Mouse (Mus musculus) heart, postnatal 14 days (tissue): Measurements from ENCODE around the gene Cyp4f14. TPM values are rescaled to one million over a fixed set of nuclear protein-coding genes. Genes with fewer than 3 reads are reported as not detected.

Experiments
- DNase-seq, 2 experiments: peaks; one replicate each; pipeline ENCODE4 v3.0.0; 2021 to 2022
- intact Hi-C: fragments of 180-260 bp; cut with DNase I; formaldehyde crosslinking; loops from one replicate; pipeline ENCODE4 v1.15.1; 2025
- long read RNA-seq, 2 experiments: library from polyadenylated mRNA; stranded (forward); transcript quantifications; one replicate each; pipeline ENCODE4 v2.0.0; 2021
- total RNA-seq, 2 experiments: library from RNA; stranded (reverse); gene quantifications; 2 replicates each; pipeline ENCODE4 v1.2.3; 2021

The Cyp4f14 gene
- total RNA-seq = not detected
- long read RNA-seq, experiment 1 = 0 reads
- long read RNA-seq, experiment 2 = 0 reads

DNA sequence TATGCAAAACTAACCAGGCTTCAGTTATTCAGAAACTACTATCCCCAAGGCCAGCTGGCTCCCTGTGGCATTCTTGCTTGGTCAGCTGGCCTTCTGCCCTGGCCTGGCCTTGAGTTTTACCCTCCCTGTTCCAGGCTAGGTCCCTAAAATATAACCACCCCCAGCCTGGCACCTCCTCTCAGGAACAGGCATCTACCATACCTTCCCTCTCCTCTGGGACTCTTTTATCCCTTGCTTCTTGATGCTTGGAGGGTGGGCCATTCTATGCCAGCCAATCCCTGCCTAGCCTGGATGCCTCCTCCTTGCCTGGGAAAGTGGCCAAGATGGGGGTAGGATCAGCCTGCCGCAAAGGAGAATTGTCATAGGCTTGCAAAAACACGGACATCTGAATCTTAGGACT lies at the start of gene Cyp4f14:
TSS of gene Cyp4f14 (minus strand) at position 212 of the 400 bp plus-strand sequence.
- DNase-seq = peak; percentile 8 to 43
- intact Hi-C loops = no loop called here

GRCm38 (mm10) chr17:32965623-32966290 lies 48.6 kb upstream of the Cyp4f14 start, which contains the start of gene Zfp472:
Gene Zfp472 (plus strand): TSS chr17:32965814.
- peak; percentile 84 to 93 for DNase-seq
- intact Hi-C loops = no loop called here

- DNase-seq = peak in 1 of 2 experiments; percentile 21
- intact Hi-C loops = no loop called here
These were observed 48.1 kb upstream of the Cyp4f14 start for GRCm38 (mm10) chr17:32965253-32965622.

GRCm38 (mm10) chr17:32951441-32951840 lies 34.3 kb upstream of the Cyp4f14 start:
- DNase-seq = peak; percentile 86 to 92
- intact Hi-C loops = loop anchor here (2.0 to 5.0 kb wide), 4 partner anchors 47 to 314 kb away; no protein-coding TSS in a partner anchor

- no peak for DNase-seq
- intact Hi-C loops = loop anchor here (2.0 to 5.0 kb wide), 4 partner anchors 46 to 314 kb away; no protein-coding TSS in a partner anchor
These were observed 33.9 kb upstream of the Cyp4f14 start for GRCm38 (mm10) chr17:32951006-32951405.

DNA sequence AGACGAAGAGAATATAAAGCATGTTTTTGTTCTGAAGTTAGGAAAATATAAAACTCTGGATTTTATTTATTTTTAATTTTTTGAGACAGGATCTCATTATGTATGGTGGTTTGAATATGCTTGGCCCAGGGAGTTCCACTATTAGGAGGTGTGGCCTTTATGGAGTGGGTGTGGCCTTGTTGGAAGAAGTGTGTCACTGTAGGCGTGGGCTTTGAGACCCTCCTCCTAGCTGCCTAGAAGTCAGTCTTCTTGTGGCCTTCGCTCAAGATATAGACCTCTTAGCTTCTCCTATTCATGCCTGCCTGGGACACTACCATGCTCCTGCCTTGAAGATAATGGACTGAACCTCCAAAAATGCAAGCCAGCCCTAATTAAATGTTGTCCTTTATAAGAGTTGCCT lies 33.0 kb upstream of the Cyp4f14 start:
- DNase-seq = no peak
- intact Hi-C loops = loop anchor here (2.0 to 5.0 kb wide), 4 partner anchors 45 to 313 kb away; no protein-coding TSS in a partner anchor

GRCm38 (mm10) chr17:32947215-32947914 lies 30.2 kb upstream of the Cyp4f14 start, which contains the start of gene Cyp4f13:
Gene Cyp4f13 (minus strand): TSS chr17:32947402.
- intact Hi-C loops = loop anchor here (5.0 kb wide), 1 partner anchor 55 kb away; the partner anchor contains the start of gene Zfp870
- peak; percentile 99 to 100 for DNase-seq

DNA sequence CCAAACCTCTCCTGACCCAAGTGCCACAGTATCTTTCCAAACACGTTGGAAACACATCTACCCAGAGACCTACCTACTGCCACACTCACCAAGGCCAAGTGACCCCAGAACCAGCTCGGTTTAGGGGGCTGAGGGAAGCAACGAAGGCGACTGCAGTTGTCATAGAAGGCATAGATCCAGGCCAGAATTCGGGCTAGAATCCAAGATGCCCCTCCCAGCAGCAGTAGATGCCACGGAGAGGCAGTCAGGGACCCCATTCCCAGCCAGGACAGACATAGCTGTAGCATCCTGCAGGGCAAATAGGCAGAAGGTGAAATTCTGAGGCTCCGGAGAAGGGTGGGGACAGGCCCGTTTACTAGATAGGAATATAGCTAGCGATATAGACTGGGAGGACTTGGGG lies 29.6 kb upstream of the Cyp4f14 start:
- DNase-seq = peak; percentile 13 to 25
- intact Hi-C loops = loop anchor here (5.0 kb wide), 1 partner anchor 54 kb away; the partner anchor contains the start of gene Zfp870

- intact Hi-C loops = loop anchor here (5.0 kb wide), 1 partner anchor 52 kb away; the partner anchor contains the start of gene Zfp870
These were observed 27.4 kb upstream of the Cyp4f14 start for GRCm38 (mm10) chr17:32944402-32945035.

GRCm38 (mm10) chr17:32943661-32944060 lies 26.5 kb upstream of the Cyp4f14 start:
- no peak for DNase-seq
- intact Hi-C loops = no loop called here

More at GRCm38 (mm10) chr17:32944402-32945035, 27.4 kb upstream of the Cyp4f14 start:
- DNase-seq = no peak

DNA sequence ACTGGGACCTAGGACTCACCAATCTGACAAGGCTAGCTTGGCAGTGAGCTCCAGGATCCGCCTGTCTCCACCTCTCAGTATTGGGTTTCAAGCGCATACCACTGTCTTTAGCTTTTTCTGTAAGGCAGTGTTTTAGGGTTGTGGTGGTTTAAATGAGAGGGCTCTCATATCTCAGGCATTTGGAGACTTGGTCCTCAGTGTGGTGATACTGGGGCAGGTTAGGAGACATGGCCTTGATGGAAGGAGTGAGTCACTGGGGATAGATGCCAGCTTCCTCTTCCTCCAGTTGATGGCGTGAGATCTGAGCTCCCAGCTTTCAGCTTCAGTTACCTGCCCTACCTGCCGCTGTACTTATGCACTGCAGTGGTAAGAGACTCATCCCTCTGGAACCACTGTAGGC lies 22.7 kb upstream of the Cyp4f14 start:
- DNase-seq = no peak
- intact Hi-C loops = loop anchor here (2.0 kb wide), 1 partner anchor 15 kb away; no protein-coding TSS in a partner anchor

GRCm38 (mm10) chr17:32927803-32928202 lies 10.7 kb upstream of the Cyp4f14 start:
- no peak for DNase-seq
- intact Hi-C loops = no loop called here

GRCm38 (mm10) chr17:32924658-32925312 lies 7.6 kb upstream of the Cyp4f14 start:
- intact Hi-C loops = loop anchor here (2.0 kb wide), 1 partner anchor 16 kb away; no protein-coding TSS in a partner anchor
- peak; percentile 73 to 84 for DNase-seq

DNA sequence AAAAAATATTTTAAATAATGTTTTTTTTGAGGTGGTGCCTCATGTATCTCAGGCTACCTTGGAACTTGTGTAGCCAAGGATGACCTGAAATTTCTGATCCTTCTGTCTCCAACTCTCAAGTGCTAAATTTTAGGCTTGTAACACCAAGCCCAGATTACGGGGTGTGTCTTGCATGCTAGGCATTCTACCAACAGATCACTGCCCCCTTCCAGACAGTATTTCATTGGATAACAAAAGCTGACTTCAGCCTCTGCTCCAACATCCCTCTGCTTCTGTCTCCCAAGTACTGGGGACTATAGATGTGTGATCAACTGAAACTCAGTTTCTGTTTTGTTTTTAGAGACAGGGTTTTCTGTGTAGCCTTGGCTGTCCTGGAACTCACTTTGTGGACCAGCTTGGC lies 6.5 kb upstream of the Cyp4f14 start:
- intact Hi-C loops = loop anchor here (2.0 kb wide), 1 partner anchor 17 kb away; no protein-coding TSS in a partner anchor
- no peak for DNase-seq

- DNase-seq = no peak
- intact Hi-C loops = no loop called here
These were observed 2.0 kb upstream of the Cyp4f14 start for GRCm38 (mm10) chr17:32919123-32919522.

GRCm38 (mm10) chr17:32916075-32916474 lies 1.1 kb downstream of the Cyp4f14 start:
- intact Hi-C loops = no loop called here
- no peak for DNase-seq

DNA sequence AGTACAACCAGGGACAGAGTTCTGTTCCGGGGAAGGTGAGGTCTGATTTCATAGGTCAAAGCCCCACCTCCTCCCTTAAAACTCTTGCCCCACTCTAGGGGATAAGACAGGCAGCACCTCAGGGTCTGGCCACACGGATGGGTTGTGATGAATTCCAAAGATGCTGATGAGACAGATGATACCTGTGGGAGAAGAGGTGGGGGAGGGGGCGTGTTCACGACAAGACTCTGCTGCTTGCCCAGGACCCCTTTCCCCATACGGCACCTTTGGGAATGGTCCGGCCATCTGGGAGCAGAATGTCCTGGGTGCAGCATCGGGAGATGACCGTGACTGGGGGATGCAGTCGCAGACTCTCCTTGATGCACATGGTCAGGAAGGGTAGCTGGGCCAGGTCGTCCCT lies 11.0 kb downstream of the Cyp4f14 start:
- intact Hi-C loops = no loop called here
- DNase-seq = no peak

DNA sequence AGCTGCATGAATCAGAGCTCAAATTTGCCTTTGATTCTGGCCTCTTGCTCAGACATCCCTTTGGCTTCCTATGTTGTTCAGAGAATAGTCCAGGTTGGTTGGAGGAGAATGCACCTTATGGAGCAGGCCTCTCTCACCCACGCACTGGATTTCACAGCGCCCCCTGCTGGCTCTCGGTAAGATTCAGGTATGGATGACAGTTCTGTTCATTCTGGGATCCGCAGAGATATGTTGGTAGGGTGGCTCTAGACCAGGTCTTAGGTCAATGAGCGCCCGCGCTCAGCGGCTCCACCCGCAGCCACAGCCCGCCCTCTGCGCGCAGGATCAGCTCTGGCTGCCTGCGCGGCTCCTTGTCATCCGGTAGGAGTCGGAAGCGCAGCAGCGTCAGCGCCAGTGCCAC lies 11.9 kb downstream of the Cyp4f14 start:
- intact Hi-C loops = loop anchor here (2.0 kb wide), 1 partner anchor 46 kb away; no protein-coding TSS in a partner anchor
- peak; percentile 45 to 64 for DNase-seq

DNA sequence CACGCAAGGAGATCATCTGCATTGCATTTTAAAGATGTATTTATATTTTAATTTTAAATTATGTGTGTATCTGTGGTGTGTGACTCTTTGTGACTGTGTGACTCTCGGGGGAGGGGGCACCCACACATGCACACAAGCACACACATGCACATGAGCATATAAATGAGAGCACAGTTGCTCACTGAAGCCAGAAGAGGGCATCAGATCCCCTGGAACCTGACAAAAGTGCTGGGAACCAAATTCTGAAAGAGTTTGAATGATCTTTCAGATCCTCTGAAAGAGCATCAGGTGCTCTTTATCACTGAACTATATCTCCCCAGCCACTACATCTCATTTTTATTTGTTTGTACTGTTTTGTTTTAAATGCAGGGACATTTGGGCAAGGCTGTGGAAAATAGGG lies 12.7 kb downstream of the Cyp4f14 start:
- intact Hi-C loops = loop anchor here (2.0 kb wide), 1 partner anchor 46 kb away; no protein-coding TSS in a partner anchor
- DNase-seq = no peak
